Mouse (Mus musculus) lung, postnatal 25 days (tissue): ENCODE measurements at regions not wholly inside any gene's neighbourhood (a gene's known extent, or its start where the extent isn't known, plus 50 kb on each side); places are given as distances from the start of the nearest gene placed in this dataset.

Experiments used
- DNase-seq: peaks from one replicate; pipeline ENCODE4 v3.0.0; 2022; ENCODE audit warnings: low spot score

DNA sequence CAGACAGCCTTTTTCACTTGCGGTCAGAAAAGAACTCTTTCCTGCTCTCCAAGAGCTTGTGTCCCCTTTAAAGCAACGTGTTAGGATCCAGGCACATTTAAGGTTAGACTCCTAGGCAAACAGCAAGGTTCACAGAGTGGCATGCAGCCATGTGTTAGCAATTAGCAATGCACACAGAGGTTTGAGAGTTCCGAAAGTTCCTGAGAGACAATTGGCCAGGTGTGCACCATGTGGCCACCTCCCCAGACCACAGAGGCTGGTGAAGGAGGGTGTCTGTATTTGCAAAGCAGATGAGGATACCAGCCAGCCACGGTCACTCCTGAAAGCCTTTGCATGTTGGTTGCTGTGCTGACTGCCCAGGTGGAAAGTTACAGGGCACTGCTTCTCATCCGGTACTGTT lies 240.6 kb downstream of the H2al1j start:
- DNase-seq, result no peak

DNA sequence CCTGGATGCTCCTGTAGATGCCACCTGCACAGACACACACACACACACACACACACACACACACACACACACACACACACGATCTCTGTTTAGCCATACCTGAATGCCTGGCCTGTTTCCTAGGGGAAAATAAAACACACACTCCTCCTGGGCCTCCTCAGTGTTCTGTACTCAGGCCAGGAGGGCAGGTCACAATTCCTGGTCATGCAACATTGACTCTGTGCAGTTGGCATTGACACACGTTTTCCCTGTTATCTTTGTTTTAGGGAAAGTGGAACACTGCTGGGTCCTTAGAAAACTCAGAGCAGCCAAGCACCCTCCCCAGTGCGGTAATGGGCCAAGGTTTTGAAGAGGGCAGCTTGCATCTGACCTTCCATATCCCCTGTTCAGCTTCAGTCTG lies 246.7 kb downstream of the H2al1j start:
- no peak for DNase-seq

DNA sequence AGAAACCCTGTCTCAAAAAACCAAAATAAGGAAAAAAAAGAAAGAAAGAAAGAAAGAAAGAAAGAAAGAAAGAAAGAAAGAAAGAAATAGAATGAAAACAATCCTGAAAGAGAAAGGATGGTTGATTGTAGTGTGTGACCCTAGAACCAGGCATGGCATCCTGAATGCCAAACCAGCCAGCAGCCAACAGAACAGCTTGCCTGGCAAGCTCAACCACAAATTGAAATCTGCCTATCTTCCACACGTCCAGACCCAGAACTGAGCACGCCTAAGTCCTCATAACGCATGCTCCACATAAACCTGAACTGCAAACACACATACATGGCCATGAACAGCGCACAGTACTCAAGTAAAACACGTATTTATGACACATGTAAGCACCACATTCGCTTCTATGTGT lies 247.9 kb downstream of the H2al1j start:
- no peak for DNase-seq

DNA sequence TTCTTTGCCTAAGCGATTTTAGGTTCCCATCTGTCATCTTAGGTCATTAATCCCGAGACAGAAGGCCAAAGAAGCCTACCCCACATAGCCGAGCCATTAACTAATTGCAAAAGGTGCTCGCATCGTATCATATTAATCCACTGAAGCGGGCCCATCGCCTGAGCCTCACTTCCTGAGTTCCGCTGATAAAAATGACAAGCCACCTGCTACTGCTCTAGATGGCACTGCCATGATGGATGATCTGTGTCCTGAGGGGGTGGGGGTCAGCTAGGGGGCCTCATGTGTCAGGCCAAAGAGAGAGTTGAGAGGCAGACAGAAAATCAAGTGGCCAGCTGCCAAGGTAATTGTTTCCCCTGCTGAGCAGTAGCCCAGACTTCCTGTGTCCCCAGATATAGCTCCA lies 248.7 kb downstream of the H2al1j start:
- DNase-seq, result no peak

DNA sequence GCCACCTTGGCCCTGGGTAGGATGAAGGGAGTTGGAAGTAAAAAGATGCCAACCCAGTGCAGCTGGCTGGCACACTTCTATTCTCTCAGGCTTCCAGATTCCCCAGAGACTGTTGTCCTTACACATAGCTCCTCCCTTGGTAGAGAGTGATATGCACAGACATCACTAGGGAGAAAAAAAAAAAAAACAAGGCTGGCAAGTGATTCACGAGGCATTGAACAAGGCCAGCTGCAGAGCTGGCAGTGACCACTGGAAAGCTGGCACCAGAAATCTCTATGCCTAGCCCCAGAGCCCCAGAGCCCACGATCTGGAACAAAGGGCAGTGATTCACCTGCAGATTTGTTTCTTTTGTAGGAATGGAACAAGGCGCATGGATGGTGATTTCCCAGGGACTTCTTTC lies 249.7 kb downstream of the H2al1j start:
- DNase-seq, result no peak

DNA sequence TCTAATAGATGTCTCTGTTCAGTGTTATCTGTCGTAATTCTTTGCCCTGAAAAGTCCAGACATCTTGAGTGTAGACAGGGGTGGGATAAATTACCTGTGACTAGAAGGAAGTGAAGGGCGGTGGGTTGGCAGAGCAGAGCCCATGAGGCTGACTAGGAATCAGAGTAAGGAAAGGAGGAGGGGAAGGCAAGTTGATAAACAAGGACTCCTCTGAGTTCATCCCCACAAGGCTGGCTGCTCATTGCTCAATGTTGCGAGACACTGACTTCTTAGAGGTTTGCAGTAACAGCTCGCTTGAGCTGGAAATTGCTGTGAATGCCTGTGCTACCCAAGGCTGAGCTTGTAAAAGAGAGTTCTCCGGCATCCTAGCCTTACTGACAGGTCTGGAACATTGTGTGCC lies 257.7 kb downstream of the H2al1j start:
- no peak for DNase-seq

DNA sequence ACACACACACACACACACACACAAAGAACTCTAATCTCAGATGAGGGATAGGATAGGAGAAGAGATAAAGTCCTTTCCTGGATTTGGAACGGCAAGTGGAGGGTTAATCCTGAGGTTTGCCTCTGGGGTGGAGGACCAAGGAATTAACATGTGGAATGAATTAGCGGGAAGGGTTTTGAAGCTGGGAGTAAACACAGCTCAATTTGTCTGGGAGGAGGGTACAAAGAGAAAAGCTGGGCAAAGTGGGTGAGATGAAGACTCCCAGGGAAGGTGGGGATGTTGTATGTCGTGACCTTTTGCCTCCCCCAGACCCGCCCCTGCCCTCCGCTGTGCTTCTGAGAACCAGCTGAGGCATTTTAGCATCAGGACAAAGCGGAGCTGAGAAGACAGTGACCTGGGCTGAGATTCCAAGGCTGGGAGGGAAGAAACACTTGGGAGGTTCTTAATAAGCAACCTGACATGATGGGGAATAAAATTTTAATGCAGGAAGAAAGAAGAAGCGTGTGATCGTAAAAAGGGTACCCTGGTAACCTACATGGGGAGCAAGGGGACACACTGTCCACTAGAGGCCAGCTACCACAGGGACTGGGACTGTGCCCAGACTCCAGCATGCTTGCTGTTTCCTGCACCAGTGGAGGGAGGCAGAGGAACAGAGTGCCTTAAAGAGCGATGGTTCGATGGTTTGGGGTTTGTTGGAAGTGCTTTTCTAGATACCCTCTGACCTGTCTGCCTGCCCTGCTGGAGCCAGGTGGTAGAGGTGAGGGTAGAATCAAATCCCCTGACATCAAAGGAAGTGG lies 264.0 kb downstream of the H2al1j start:
- no peak for DNase-seq

- DNase-seq, result no peak
Measured at GRCm38 (mm10) chrX:11594542-11594941, 266.9 kb downstream of the H2al1j start.

GRCm38 (mm10) chrX:11597548-11597947 lies 269.9 kb downstream of the H2al1j start:
- no peak for DNase-seq

DNA sequence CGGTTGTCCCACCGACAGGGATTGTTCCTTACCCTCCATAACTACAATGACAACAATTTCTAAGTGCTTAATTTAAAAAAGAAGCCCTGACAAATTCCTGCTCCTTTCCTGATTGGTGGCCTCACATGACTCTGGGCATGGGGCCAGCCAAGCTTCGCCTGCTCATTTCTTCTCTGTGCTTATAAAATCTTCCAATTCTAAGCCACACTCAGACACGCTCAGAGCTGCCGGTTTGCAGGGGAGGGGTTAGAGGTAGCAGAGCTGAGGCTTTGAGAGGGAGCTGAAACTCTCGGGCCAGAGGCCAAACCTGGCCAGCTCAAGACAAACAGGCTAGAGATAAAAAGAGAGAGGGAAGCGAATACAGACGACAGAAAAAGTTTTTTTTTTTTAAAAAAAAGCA lies 286.6 kb downstream of the H2al1j start:
- no peak for DNase-seq

GRCm38 (mm10) chrX:11621045-11621763 lies 293.6 kb downstream of the H2al1j start:
- DNase-seq, result peak; percentile 20

- no peak for DNase-seq
Measured at GRCm38 (mm10) chrX:11626274-11626878, 298.8 kb downstream of the H2al1j start.

DNA sequence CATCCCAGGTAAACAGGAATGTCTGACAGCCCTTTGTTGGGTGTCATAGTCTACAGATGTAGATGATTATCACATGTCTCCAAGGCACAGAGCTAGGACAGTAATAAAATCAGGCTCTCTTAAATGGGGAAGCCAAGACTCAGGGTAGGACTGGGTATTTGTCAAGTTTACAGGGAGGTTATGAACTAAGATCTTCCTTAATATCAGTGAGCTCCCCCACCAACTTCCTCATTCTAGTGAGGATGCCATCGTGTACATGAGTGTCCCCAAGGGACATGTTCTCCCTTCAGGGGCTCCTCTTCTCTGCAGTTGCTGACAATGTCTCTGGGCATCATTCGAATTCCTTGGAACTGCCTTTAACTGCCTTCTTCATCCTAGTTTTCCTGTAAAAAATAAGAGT lies 301.7 kb downstream of the H2al1j start:
- no peak for DNase-seq

DNA sequence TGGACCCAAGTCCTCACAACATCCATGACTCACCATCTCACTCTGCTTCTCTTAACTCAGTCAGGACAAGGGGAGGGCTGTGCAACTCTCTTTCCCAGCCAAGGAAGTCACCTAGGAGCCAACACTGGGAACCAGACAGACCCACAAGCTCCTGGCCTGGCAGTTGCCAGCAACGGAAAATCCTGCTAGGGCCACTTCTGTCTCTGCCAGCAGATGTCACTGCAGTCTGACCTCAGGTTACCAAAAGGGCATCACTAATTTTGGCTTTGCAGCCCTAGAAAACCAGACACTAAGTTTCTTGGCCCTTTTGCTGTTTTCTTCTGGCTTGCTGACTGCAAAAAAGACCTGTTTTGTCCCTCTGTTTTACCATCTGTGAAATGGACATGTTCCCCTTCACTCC lies 302.3 kb downstream of the H2al1j start:
- peak; percentile 32 for DNase-seq

DNA sequence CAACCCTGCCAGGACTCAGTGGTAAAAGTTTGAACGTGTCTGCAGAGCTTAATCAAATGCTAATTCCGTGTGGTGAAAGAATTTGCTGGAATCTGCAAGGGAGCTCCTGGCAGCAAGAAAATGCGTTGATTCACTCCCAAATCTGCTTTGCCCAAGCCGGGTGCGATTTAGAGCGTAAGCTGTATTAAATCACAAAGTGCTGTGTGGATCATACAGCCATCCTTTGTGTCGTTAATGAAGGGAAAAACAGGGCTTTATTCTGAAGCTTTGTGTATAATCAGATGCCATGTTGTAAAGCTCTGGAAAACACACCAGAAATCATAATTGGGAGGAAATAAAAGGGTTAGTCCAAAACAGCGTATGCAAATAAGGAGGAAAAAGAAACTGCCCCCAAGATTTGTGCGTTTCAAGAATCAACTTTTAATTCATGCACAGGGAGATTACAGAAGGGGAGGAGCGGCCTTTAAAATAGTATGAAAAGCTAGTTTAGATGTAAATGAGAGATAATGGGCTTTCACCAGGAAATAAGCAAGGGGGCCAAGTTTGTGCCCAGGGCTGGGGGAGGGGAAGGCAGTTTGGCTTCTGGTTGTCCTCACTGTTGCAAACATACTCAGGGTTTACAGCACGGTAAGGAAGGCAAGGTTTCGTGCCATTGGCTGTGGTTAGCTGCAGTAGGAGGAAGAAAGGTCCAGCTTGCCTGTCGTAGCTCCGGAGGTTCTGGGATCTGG lies 303.7 kb downstream of the H2al1j start:
- no peak for DNase-seq

DNA sequence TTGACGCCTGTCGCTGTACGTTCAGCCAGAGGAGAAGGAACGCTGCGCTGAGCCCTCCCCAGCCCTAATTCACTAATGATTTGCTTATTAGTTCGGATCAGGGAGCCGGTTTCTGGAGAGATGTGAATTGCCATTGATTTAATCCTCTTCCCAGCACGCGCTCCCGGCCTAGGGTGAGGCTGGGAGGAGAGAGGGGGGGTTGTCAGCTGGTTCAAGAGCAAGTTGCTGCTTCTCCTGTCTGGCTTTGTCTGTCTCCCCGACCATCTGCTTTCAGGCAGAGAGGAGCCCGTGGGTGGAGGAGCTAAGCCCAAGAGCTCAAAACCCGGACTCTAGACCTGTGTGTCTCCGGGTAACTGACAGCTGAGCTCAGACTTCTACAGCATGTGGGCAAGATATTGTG lies 304.4 kb downstream of the H2al1j start:
- no peak for DNase-seq

DNA sequence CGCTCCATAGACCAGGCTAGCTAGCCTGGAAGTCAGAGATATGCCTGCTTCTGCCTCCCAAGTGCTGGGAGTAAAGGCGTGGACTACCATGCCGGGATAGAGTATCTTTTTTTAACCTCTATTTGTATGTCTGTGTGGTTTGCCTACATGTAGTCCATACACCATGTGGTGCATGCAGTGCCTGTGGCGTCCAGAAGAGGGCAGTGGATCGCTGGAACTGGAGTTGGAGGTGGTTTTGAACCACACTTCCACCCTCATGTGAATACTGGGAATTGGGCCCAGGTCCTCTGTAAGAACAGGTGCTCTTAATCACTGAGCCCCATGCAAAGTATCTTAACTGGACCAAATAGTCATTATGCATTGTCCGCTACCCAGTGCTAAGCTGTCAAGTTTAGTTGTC lies 306.2 kb downstream of the H2al1j start:
- DNase-seq, result no peak

GRCm38 (mm10) chrX:11644484-11644883 lies 316.9 kb downstream of the H2al1j start:
- no peak for DNase-seq

DNA sequence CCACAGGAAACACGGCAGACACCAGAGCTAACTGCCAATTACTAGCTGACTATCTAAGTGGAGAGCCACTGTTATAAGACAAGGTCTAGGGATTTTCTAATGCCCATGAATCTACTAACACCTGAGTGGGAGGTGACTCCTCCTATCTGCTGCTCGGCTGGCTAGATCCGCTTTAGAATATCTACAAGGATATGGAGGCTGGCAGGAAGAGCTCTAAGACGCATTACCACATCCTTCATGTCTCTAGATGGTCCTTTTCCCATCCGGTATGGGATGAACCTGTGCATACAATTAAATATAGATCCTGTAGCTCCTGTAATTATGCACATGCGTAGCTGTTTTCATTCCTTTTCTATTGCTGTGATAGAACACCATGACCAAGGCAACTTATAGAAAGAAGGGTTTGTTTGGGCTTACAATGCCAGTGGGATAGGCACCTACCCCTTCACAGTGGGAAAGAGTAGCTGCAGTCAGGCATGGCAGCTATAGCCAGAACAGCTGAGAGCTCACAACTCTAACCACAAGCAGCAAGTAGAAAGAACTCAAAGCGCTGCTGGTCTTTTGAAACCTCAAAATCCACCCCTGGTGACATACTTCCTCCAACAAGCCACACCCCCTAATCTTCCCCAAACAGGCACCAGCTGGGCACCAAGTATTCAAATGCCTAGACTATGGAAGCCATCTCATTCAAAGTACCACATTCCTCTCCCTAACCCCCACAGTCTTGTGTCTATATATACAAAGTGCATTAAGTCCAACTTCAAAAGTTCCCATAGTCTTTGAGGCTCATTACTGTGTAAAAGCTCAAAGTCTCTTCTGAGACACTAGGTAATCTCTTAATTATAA lies 319.3 kb downstream of the H2al1j start:
- no peak for DNase-seq

- no peak for DNase-seq
Measured at GRCm38 (mm10) chrX:11647527-11647836, 319.9 kb downstream of the H2al1j start.

- DNase-seq, result no peak
Measured at GRCm38 (mm10) chrX:11653336-11653735, 325.7 kb downstream of the H2al1j start.

DNA sequence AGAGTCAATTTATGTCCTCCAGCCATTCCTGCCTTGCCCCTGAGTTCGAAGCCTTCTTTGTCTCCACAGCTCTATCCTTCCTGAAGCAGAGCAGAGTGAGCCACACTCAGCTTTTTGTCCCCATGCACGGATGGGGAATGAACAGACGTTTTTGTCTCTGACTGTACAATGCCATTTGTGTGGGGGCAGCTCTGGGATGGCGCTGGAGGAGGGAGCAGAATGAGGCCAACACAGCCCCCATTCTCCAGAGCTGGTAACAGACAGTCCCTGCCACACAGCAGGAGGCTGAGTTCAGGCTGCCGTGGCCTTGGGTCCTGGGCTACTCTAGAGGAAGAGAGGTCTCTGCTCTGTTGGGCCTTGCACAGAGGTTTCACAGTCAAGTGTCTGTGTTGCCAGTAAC lies 327.4 kb downstream of the H2al1j start:
- DNase-seq, result no peak
